Mouse (Mus musculus) A20 (cell line): ENCODE data around the gene Cib4.

Source experiments
- DNase-seq: peaks from one replicate; pipeline ENCODE4 v3.0.0-alpha.2; 2011; ENCODE audit warnings: low read depth, low spot score

The Cib4 gene

DNA sequence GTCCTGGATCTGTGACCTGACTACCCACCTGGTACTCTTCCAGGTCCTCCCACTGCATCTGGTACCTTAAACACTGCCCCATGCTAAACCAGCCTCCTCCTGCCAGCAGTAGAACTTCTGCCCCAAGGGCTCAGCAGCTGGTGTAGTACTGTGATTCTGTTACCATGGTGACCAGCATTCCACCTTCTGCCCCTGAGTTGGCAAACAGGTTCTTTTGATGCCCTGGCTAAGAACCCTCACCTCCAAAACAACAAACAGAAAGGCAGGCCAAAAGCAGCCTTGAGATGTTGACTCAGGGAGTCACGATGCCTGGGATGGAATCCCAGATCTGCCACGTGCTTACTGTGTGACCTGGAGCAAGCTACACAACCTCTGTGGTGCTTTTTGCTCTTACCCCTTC is at the start of gene Cib4:
Gene Cib4 (minus strand): TSS at position 139 of the 400 bp plus-strand sequence.
- no peak for DNase-seq

GRCm38 (mm10) chr5:30594953-30595560 is 49.4 kb upstream of the Cib4 start:
- peak; percentile 7 for DNase-seq

DNA sequence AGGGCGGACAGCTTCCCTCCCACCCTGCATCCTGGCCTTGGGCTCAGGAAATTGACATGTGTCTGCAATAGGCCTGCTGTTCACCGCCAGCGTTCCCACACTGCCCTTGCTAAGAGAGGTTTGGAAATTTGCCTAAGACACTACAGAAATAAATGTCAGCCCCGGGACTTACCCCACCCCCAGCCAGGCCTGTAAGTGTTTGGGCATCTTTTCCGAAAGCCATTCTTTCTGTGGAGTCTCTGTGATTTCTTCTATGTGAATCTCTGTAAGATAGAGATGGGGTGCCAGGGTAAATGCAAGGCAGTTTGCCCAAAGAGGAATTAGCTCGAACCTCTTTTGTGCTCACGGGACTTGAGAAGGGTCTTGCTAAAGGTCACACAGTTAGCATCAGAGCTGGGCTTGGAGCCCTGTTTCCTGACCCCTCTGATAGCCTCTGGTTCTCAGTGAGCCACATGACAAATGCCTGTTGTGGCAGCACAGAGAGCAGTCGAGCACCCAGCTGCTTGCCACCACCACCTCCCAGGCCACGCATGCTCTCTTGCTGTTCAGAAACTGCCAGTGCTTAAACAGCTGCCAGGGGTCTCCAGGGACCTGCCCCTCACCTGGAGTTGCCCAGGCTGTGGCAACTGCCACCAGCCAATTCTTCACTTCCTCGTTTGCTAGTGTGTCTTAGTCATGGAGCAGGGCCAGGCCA is 48.3 kb upstream of the Cib4 start:
- peak; percentile 91 for DNase-seq

- DNase-seq = peak; percentile 6
Observed at GRCm38 (mm10) chr5:30593360-30593759, 47.7 kb upstream of the Cib4 start.

GRCm38 (mm10) chr5:30592279-30592980 is 46.8 kb upstream of the Cib4 start:
- DNase-seq = no peak

- no peak for DNase-seq
Observed at GRCm38 (mm10) chr5:30591786-30592185, 46.1 kb upstream of the Cib4 start.

DNA sequence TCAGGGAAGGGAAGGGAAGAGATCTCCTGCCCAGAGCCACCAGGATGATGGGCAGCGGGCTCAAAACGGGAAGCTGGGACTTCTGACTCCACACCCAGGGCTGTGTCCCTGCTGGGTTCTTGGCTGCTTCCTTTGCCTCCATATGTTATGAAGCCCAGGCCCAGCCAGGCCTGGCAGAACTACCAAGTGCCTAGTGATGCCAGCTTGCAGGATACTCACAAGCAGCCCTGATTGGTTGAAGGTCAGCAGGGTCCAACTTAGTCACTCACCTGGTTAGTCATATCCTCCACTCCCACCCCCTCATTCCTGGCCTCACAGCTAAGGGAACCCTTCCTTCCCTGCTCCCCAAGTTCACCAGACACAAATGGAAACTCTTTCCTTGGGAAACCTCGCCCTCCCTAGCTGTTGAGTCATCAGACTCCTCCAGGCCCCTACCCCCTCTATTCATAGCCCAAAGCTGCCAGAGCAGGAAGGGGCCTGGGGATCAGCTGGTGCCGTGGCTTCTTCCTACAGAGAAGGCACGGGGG is 45.6 kb upstream of the Cib4 start:
- no peak for DNase-seq

- DNase-seq = no peak
Observed at GRCm38 (mm10) chr5:30590231-30590630, 44.6 kb upstream of the Cib4 start.

DNA sequence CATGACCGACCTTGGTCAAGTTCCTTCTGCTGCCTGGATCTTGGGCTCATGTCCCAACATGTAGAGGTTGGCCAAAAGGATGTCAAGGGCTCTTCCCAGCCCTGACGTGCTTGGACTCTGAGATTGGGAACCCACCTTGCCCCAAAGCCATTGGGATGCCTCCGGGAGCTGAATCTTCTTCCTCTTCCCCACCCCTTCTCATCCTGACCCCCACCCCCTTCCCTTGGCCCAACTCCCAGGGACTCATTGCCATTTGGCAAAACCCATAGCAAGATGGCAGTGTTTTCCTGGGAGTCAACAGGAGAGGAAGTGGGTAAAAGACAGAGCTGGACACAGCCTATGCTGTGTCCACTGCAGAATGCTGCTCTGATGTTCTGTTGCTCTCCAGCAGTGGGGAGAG is 43.9 kb upstream of the Cib4 start:
- DNase-seq = no peak

- DNase-seq = no peak
Observed at GRCm38 (mm10) chr5:30589069-30589468, 43.4 kb upstream of the Cib4 start.

DNA sequence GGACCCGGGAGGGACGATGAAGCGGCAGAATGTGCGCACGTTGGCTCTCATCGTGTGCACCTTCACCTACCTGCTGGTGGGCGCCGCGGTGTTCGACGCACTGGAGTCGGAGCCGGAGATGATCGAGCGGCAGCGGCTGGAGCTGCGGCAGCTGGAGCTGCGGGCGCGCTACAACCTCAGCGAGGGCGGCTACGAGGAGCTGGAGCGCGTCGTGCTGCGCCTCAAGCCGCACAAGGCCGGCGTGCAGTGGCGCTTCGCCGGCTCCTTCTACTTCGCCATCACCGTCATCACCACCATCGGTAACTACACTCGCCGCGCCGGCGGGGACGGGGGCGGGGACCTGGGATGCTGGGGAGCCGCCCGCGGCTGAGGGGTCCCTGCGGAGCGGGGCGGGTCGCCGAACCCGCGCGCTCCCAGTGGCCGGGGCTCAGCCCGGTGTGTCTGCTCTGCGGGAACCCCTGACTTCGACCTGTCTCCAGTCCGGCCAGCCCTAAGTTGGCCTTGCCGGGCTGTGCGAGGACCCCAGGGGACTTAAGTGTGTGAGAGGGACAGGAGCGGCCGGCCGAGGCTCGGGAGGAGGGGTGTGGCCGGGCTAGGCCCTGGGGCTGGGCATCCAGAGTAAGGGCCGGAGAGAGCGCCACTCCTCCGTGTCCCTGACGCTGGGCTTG is 42.8 kb upstream of the Cib4 start:
- DNase-seq = no peak

- DNase-seq = no peak
Observed at GRCm38 (mm10) chr5:30587681-30588300, 42.2 kb upstream of the Cib4 start, which contains the start of gene Kcnk3. Gene Kcnk3 (plus strand): TSS chr5:30588170.

- DNase-seq = no peak
Observed at GRCm38 (mm10) chr5:30587101-30587500, 41.5 kb upstream of the Cib4 start.

GRCm38 (mm10) chr5:30586616-30587015 is 41.0 kb upstream of the Cib4 start:
- DNase-seq = no peak

- no peak for DNase-seq
Observed at GRCm38 (mm10) chr5:30582017-30582416, 36.4 kb upstream of the Cib4 start.

- no peak for DNase-seq
Observed at GRCm38 (mm10) chr5:30580725-30581124, 35.1 kb upstream of the Cib4 start.

DNA sequence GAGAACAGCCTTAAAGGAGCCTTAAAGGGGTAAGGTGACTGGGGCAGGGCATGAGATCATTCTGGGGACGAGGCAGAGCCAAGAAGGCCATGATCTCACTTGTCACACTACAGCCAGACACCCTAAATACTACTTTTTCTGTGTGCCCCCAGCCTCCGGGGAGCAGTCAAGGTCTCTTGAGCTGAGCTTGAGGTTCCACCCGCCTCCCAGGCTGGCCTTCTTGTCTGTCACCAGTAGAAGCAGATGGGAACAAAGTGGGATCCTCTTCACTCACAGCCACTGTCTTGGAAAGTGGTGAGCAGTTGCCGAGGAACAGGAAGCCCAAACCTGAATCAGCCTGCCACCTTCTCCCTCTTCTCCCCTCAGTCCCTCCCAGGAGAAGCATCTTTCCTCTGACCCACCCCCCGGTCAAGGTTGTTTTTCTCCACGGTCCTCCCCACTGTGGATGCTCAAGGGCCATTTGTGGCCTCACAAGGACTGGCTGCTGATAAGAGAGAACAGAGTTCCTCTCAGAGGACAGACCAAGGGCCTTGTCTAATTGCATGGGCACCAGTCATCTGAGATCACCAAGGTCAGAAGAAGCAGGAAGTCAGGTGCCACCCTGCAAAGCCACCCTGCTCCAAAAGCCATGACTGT is 32.9 kb upstream of the Cib4 start:
- no peak for DNase-seq

- no peak for DNase-seq
Observed at GRCm38 (mm10) chr5:30577654-30578310, 32.1 kb upstream of the Cib4 start.

GRCm38 (mm10) chr5:30577251-30577650 is 31.6 kb upstream of the Cib4 start:
- no peak for DNase-seq

DNA sequence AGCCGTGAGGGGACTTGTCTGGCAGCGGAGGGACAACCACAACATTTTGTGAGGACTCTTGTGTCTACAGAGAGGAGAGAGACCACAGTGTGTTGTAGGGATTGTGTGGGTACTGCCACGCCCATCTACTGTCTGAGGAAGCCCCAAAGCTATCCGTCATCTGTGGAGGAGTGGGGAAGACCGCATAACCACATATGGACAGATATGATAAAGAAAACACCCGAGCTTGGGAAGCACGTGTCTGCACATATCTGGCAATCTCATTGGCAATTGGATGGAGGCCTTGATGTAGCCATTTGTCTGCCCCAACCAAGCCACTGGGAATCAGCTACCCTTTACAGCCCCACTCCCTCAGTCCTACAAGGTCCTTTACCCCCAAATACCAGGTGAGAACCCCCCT is 30.6 kb upstream of the Cib4 start:
- no peak for DNase-seq

GRCm38 (mm10) chr5:30574367-30574766 is 28.7 kb upstream of the Cib4 start:
- DNase-seq = no peak
